9 mouse cellular contexts compared by ENCODE assay signal in the genomic region with DNA sequence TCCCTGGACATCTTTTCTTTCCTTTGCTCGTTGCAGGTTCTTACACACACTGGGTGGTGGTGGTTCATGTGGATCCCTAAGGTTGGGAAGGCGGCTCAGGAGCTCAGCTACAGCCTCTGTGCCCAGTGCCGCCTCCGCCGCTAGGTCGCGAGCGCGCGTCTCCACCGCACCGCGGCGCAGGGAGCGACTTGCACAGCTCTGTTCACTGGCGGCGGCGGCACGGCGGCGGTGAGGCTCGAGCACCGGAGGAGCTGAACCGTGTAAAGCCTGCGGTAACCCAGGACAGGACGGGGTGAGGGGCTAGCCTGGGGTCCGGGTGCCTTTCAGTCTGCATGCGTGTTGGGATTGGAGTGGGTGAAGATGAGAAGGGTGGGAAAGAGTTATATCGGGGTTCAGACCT. TPM values are rescaled to one million over a fixed set of nuclear protein-coding genes. Genes with fewer than 3 reads are reported as not detected.
DNase-seq lines count a peak whose midpoint lies in the region; ATAC-seq and TF ChIP-seq lines count a peak whose summit lies in the region.
"Had no signal": no experiment of that assay in that cellular context is flagged by ENCODE, and none has a peak within 500 bp of the region (broad histone marks: within the 10 kb centered on the region; RNA-seq: fewer than 3 reads in every experiment).

A gene (plus strand): TSS at position 201 of the 400 bp plus-strand sequence.

- peaks cover 48% of the 10 kb centered on the region for H3K27me3 ChIP-seq in heart, embryonic 12.5 days (replicated peaks)
- peaks cover 40% of the 10 kb centered on the region for H3K27me3 ChIP-seq in kidney, embryonic 15.5 days
- H3K27me3 ChIP-seq in limb, embryonic 13.5 days: peaks cover 55% of the 10 kb centered on the region
- H3K27me3 ChIP-seq in midbrain, postnatal 0 days (ENCODE audit: insufficient read depth, low read length): no peaks in the 10 kb centered on the region

- intact Hi-C loops in gastrocnemius, adult 2 months (cut with DNase I): no loop called here

- H3K27ac ChIP-seq in gastrocnemius, adult 2 months: no peak within 1 kb of the TSS
- no peak within 1 kb of the TSS for H3K27ac ChIP-seq in heart, embryonic 12.5 days (ENCODE audit: poor library complexity, severe bottlenecking)
- H3K27ac ChIP-seq in kidney, embryonic 15.5 days: no peak within 1 kb of the TSS
- H3K27ac ChIP-seq in limb, embryonic 13.5 days: no peak within 1 kb of the TSS
- H3K27ac ChIP-seq in midbrain, postnatal 0 days (ENCODE audit: low read depth, low read length): no peak within 1 kb of the TSS

- H3K36me3 ChIP-seq in heart, embryonic 12.5 days: no peaks in the 10 kb centered on the region
- no peaks in the 10 kb centered on the region for H3K36me3 ChIP-seq in kidney, embryonic 15.5 days
- no peaks in the 10 kb centered on the region for H3K36me3 ChIP-seq in limb, embryonic 13.5 days
- no peaks in the 10 kb centered on the region for H3K36me3 ChIP-seq in midbrain, postnatal 0 days (ENCODE audit: insufficient read depth, low read length)

- peak; percentile 31 for DNase-seq in gastrocnemius, adult 2 months
- DNase-seq in gastrocnemius, adult 8-10 months (ENCODE audit: low spot score in 2 of 2): no peak
- peak; percentile 30 for DNase-seq in embryo, embryonic 11.5 days (ENCODE audit: low read depth, low spot score)
- peak; percentile 74 for DNase-seq in midbrain, postnatal 0 days (ENCODE audit: low spot score)
- peak; percentile 3 to 9 for DNase-seq in thymus, postnatal 36 days

- peaks cover 17% of the 10 kb centered on the region for H3K4me1 ChIP-seq in heart, embryonic 12.5 days (replicated peaks)
- H3K4me1 ChIP-seq in kidney, embryonic 15.5 days: peaks cover 16% of the 10 kb centered on the region
- peaks cover 13% of the 10 kb centered on the region for H3K4me1 ChIP-seq in limb, embryonic 13.5 days
- H3K4me1 ChIP-seq in midbrain, postnatal 0 days (ENCODE audit: insufficient read depth, low read length): 0 out of 2 replicates have a peak, but pooled peaks cover 4% of the 10 kb centered on the region

- peak; percentile 53; the same call in 1 of the 2 replicates for ATAC-seq in heart, embryonic 12.5 days (ENCODE audit: insufficient number of reproducible peaks, low FRiP score)
- peak; percentile 87 for ATAC-seq in kidney, embryonic 15.5 days (replicated peaks; ENCODE audit: low FRiP score)
- ATAC-seq in limb, embryonic 13.5 days (ENCODE audit: low FRiP score, low read depth): peak; percentile 79
- ATAC-seq in midbrain, postnatal 0 days (ENCODE audit: low FRiP score): peak; percentile 85

- peak within 1 kb of the TSS; percentile 76 for H3K4me2 ChIP-seq in heart, embryonic 12.5 days
- peak within 1 kb of the TSS; percentile 65 for H3K4me2 ChIP-seq in kidney, embryonic 15.5 days
- peak within 1 kb of the TSS; percentile 65 for H3K4me2 ChIP-seq in limb, embryonic 13.5 days (replicated peaks)
- H3K4me2 ChIP-seq in midbrain, postnatal 0 days (ENCODE audit: low read depth, low read length, poor library complexity, severe bottlenecking): peak within 1 kb of the TSS; percentile 82

- peak within 1 kb of the TSS; percentile 21; the same call in 1 of the 2 replicates for H3K9ac ChIP-seq in heart, embryonic 12.5 days
- H3K9ac ChIP-seq in kidney, embryonic 15.5 days: no peak within 1 kb of the TSS
- H3K9ac ChIP-seq in limb, embryonic 13.5 days: peak within 1 kb of the TSS; percentile 43
- peak within 1 kb of the TSS; percentile 47 for H3K9ac ChIP-seq in midbrain, postnatal 0 days (replicated peaks; ENCODE audit: low read length, poor library complexity, severe bottlenecking)

- 3% methylated on average over 29 of the region's 29 CpGs for WGBS in heart, embryonic 12.5 days
- 1% methylated on average over 29 of the region's 29 CpGs for WGBS in kidney, embryonic 15.5 days
- WGBS in limb, embryonic 13.5 days: 1% methylated on average over 29 of the region's 29 CpGs
- 2% methylated on average over 29 of the region's 29 CpGs for WGBS in midbrain, postnatal 0 days

- 0 out of 2 replicates have a peak, but pooled peaks have one; percentile 2 for TF ChIP-seq CTCF in gastrocnemius, adult 2 months (IDR thresholded peaks at IDR 0.05)
- peak; percentile 73 for TF ChIP-seq CTCF in midbrain, postnatal 0 days (IDR thresholded peaks at IDR 0.05)

- peak within 1 kb of the TSS; percentile 50 for H3K4me3 ChIP-seq in gastrocnemius, adult 2 months
- peak within 1 kb of the TSS; percentile 43 for H3K4me3 ChIP-seq in heart, embryonic 12.5 days
- peak within 1 kb of the TSS; percentile 33 for H3K4me3 ChIP-seq in kidney, embryonic 15.5 days (replicated peaks)
- H3K4me3 ChIP-seq in limb, embryonic 13.5 days: peak within 1 kb of the TSS; percentile 40
- H3K4me3 ChIP-seq in midbrain, postnatal 0 days (ENCODE audit: low read depth, low read length): peak within 1 kb of the TSS; percentile 47

- H3K9me3 ChIP-seq in heart, embryonic 12.5 days (replicated peaks): no peaks in the 10 kb centered on the region
- H3K9me3 ChIP-seq in kidney, embryonic 15.5 days (replicated peaks): no peaks in the 10 kb centered on the region
- H3K9me3 ChIP-seq in limb, embryonic 13.5 days: no peaks in the 10 kb centered on the region
- no peaks in the 10 kb centered on the region for H3K9me3 ChIP-seq in midbrain, postnatal 0 days (ENCODE audit: low read length)

RNA-seq across cellular contexts. Expression of the gene that starts here (rescaled TPM):
- under 1 TPM; 0.10 to 0.33 TPM for total RNA-seq in gastrocnemius, adult 2 months (2021)
- total RNA-seq in gastrocnemius, adult 8-10 months (2022): under 1 TPM; 0.13 to 0.31 (median 0.24) TPM
- not detected in 2 replicates for polyA plus RNA-seq in heart, embryonic 12.5 days (2016; fragmentation: Nextera tagmentation; extraction: Ambion mirVana)
- polyA plus RNA-seq in kidney, embryonic 15.5 days (2015; fragmentation: Nextera tagmentation; extraction: Ambion mirVana): 0.10 and 0.23 TPM in 2 replicates
- polyA plus RNA-seq in limb, embryonic 13.5 days (2015; fragmentation: Nextera tagmentation; extraction: Ambion mirVana): 0.18 and 0.38 TPM in 2 replicates
- total RNA-seq in midbrain, postnatal 0 days (2014; rRNA removed): 3.7 and 4.3 TPM in 2 replicates
- 4.2 and 4.8 TPM in 2 replicates for polyA plus RNA-seq in midbrain, postnatal 0 days (2015; fragmentation: Nextera tagmentation; extraction: Ambion mirVana)
- total RNA-seq: liver, adult 2 months had no signal
- polyA plus RNA-seq: liver, adult 2 months had no signal

Comparison
In these comparisons a context has a peak if more than half of its experiments do, and no peak if none do; other contexts are left out.
1. Peak in DNase-seq and H3K4me3 ChIP-seq in gastrocnemius, adult 2 months; RNA of the gene not detected or under 1 TPM.
2. Peak in ATAC-seq, H3K4me3 ChIP-seq, H3K9ac ChIP-seq and H3K4me2 ChIP-seq in heart, embryonic 12.5 days; RNA of the gene not detected or under 1 TPM.
3. Peak in ATAC-seq, H3K4me3 ChIP-seq and H3K4me2 ChIP-seq in kidney, embryonic 15.5 days; RNA of the gene not detected or under 1 TPM.
4. Peak in ATAC-seq, H3K4me3 ChIP-seq, H3K9ac ChIP-seq and H3K4me2 ChIP-seq in limb, embryonic 13.5 days; RNA of the gene not detected or under 1 TPM.
5. DNase-seq: peak in embryo, embryonic 11.5 days (single experiment), midbrain, postnatal 0 days (single experiment) and thymus, postnatal 36 days (2 of 2); none in gastrocnemius, adult 8-10 months (0 of 2).
6. Peak in every context shown above with its lines, with median percentiles within 50 percentile points of each other: H3K4me3 ChIP-seq, ATAC-seq and H3K4me2 ChIP-seq.